ENCODE assay signal across 21 mouse cellular contexts in the genomic region with DNA sequence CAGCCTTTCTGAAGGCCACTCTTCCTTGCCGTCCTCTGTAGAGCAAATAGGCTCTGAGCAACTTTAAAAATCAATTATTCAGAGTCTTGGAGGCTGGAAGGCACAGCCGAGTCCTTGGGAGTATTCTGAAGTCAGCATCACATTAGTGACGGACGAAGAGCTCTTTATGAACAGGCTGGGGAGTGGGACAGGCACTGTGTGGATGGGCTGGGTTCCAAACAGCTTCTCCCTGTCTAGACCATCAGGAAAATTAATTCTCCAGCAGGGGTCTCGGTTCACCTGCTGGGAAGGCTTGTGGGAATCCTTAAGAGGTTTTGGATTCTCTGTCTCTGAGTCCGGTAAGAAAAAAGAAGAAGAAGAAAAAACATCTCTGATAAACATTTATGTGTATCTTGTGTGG.
DNase-seq lines count a peak whose midpoint lies in the region; ATAC-seq lines count a peak whose summit lies in the region.
"Had no signal": no experiment of that assay in that cellular context is flagged by ENCODE, and none has a peak within 500 bp of the region (broad histone marks: within the 10 kb centered on the region; RNA-seq: fewer than 3 reads in every experiment).

No protein-coding gene starts in this region.

- no peaks in the 10 kb centered on the region for H3K27me3 ChIP-seq in hindbrain, embryonic 13.5 days
- H3K27me3 ChIP-seq in hindbrain, embryonic 11.5 days (ENCODE audit: control insufficient read depth, insufficient read depth, low read length) = no peaks in the 10 kb centered on the region
- no peaks in the 10 kb centered on the region for H3K27me3 ChIP-seq in neural tube, embryonic 14.5 days (ENCODE audit: control insufficient read depth, insufficient read depth, low read length)
- no peaks in the 10 kb centered on the region for H3K27me3 ChIP-seq in kidney, embryonic 15.5 days
- H3K27me3 ChIP-seq: CH12.LX had no signal

- no peak for ATAC-seq in hindbrain, embryonic 13.5 days (ENCODE audit: low FRiP score)
- ATAC-seq in hindbrain, embryonic 11.5 days (ENCODE audit: low FRiP score) = no peak
- ATAC-seq in neural tube, embryonic 14.5 days (ENCODE audit: low read depth) = peak; percentile 73; the same call in 1 of the 2 replicates
- ATAC-seq in kidney, embryonic 15.5 days (replicated peaks; ENCODE audit: low FRiP score) = no peak
- ATAC-seq: intestine, embryonic 16.5 days had no signal

- DNase-seq in cerebellum, postnatal 14 days = peak; percentile 10 to 25
- DNase-seq in cerebellum, adult 11 months = no peak
- no peak for DNase-seq in hindbrain, embryonic 11.5 days (ENCODE audit: low spot score)
- no peak for DNase-seq in neural tube, embryonic 10.5 days (ENCODE audit: extremely low spot score, low spot score)
- DNase-seq in spleen, postnatal 4 days (ENCODE audit: low spot score in 2 of 2) = no peak
- DNase-seq: adrenal gland, postnatal 10 days; cerebellum, adult 2 months; gastrocnemius, postnatal 36 days; heart, postnatal 36 days; kidney, postnatal 14 days; lung, adult 18-20 months; lung, postnatal 36 days; right cerebral cortex, postnatal 4 days; thymus, postnatal 25 days had no signal

- H3K36me3 ChIP-seq in hindbrain, embryonic 13.5 days = no peaks in the 10 kb centered on the region
- H3K36me3 ChIP-seq in hindbrain, embryonic 11.5 days (ENCODE audit: control insufficient read depth, insufficient read depth, low read length) = no peaks in the 10 kb centered on the region
- H3K36me3 ChIP-seq in neural tube, embryonic 14.5 days (ENCODE audit: control insufficient read depth, insufficient read depth, low read length) = no peaks in the 10 kb centered on the region
- H3K36me3 ChIP-seq in kidney, embryonic 15.5 days = no peaks in the 10 kb centered on the region

- H3K4me2 ChIP-seq in hindbrain, embryonic 13.5 days = no peak overlapping the region
- no peak overlapping the region for H3K4me2 ChIP-seq in hindbrain, embryonic 11.5 days (replicated peaks; ENCODE audit: low read depth, low read length)
- H3K4me2 ChIP-seq in neural tube, embryonic 14.5 days (ENCODE audit: low read depth, low read length) = no peak overlapping the region
- H3K4me2 ChIP-seq in kidney, embryonic 15.5 days = no peak overlapping the region
- H3K4me2 ChIP-seq: heart, embryonic 11.5 days; midbrain, embryonic 11.5 days had no signal

- peak overlapping the region; percentile 44; the same call in 1 of the 2 replicates for H3K27ac ChIP-seq in hindbrain, embryonic 13.5 days
- H3K27ac ChIP-seq in hindbrain, embryonic 11.5 days (ENCODE audit: low read depth, low read length) = no peak overlapping the region
- H3K27ac ChIP-seq in neural tube, embryonic 14.5 days (ENCODE audit: low read depth, low read length) = no peak overlapping the region
- H3K27ac ChIP-seq in kidney, embryonic 15.5 days = no peak overlapping the region

- no peak overlapping the region for H3K9ac ChIP-seq in hindbrain, embryonic 13.5 days
- H3K9ac ChIP-seq in hindbrain, embryonic 11.5 days (ENCODE audit: low read depth, low read length) = no peak overlapping the region
- no peak overlapping the region for H3K9ac ChIP-seq in neural tube, embryonic 14.5 days (replicated peaks; ENCODE audit: low read depth, low read length)
- H3K9ac ChIP-seq in kidney, embryonic 15.5 days = no peak overlapping the region

- peaks cover 16% of the 10 kb centered on the region for H3K4me1 ChIP-seq in hindbrain, embryonic 13.5 days (replicated peaks)
- no peaks in the 10 kb centered on the region; the same call in 1 of the 2 replicates for H3K4me1 ChIP-seq in hindbrain, embryonic 11.5 days (replicated peaks; ENCODE audit: control insufficient read depth, insufficient read depth, low read length)
- H3K4me1 ChIP-seq in neural tube, embryonic 14.5 days (ENCODE audit: control insufficient read depth, insufficient read depth, low read length) = peaks cover 3% of the 10 kb centered on the region; the same call in 1 of the 2 replicates
- 0 out of 2 replicates have a peak, but pooled peaks cover 4% of the 10 kb centered on the region for H3K4me1 ChIP-seq in kidney, embryonic 15.5 days

- WGBS in hindbrain, embryonic 13.5 days = 21% methylated on average over 6 of the region's 6 CpGs
- 46% methylated on average over 6 of the region's 6 CpGs for WGBS in hindbrain, embryonic 11.5 days
- 25% methylated on average over 6 of the region's 6 CpGs for WGBS in neural tube, embryonic 14.5 days
- WGBS in kidney, embryonic 15.5 days = 47% methylated on average over 6 of the region's 6 CpGs

- no peaks in the 10 kb centered on the region for H3K9me3 ChIP-seq in hindbrain, embryonic 13.5 days
- no peaks in the 10 kb centered on the region for H3K9me3 ChIP-seq in hindbrain, embryonic 11.5 days (ENCODE audit: control insufficient read depth, low read length)
- H3K9me3 ChIP-seq in neural tube, embryonic 14.5 days (ENCODE audit: control insufficient read depth, low read length) = no peaks in the 10 kb centered on the region
- H3K9me3 ChIP-seq in kidney, embryonic 15.5 days (replicated peaks) = no peaks in the 10 kb centered on the region

- H3K4me3 ChIP-seq in hindbrain, embryonic 13.5 days = no peak overlapping the region
- H3K4me3 ChIP-seq in hindbrain, embryonic 11.5 days (ENCODE audit: low read depth, low read length) = no peak overlapping the region
- no peak overlapping the region for H3K4me3 ChIP-seq in neural tube, embryonic 14.5 days (ENCODE audit: low read depth, low read length)
- no peak overlapping the region for H3K4me3 ChIP-seq in kidney, embryonic 15.5 days (replicated peaks)

Comparison
In these comparisons a context has a peak if more than half of its experiments do, and no peak if none do; other contexts are left out.
1. DNase-seq: peak in cerebellum, postnatal 14 days (2 of 2); none in cerebellum, adult 11 months (single experiment), hindbrain, embryonic 11.5 days (single experiment), neural tube, embryonic 10.5 days (single experiment) and spleen, postnatal 4 days (0 of 2).